Comparison of ENCODE assay signal across 8 mouse cellular contexts in the genomic region with DNA sequence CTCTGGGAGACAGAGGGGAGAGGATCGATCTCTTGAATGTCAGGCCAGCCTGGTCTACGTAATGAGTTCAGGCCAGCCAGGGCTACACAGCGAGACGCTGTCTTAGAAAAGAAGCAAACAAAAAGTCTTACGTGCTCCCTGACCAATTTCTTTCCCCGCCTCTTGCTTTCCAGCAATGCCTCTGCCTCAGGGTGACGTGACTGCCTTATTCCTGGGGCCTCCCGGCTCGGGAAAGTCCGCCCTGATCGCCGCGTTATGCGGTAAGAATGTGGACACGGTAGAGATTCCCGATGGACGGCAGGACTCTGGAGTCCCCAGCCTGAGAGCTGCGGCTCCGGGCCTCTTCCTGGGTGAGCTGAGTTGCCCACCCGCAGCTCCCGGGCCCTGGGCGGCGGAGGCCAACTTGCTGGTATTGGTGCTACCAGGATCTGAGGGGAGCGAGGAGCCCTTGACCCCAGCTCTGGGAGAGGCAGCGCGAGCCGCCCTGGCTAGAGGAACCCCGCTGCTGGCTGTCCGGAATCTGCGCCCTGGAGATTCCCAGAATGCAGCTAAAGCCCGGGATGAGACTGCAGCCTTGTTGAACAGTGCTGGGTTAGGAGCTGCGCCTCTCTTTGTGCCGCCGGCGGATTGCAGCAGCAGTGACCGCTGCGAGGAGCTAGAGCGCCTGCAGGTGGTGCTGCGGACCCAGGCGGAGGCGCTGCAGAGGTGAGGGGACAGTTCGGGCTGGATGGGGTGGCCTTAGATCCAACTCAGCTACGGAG. TPM values are rescaled to one million over a fixed set of nuclear protein-coding genes. Genes with fewer than 3 reads are reported as not detected.
DNase-seq lines count a peak whose midpoint lies in the region; ATAC-seq and TF ChIP-seq lines count a peak whose summit lies in the region.

No protein-coding gene starts in this region.

- under 1% methylated on average over 43 of the region's 43 CpGs for WGBS in forebrain, embryonic 14.5 days

- TF ChIP-seq POLR2A in MEL (IDR thresholded peaks at IDR 0.05; ENCODE audit: control insufficient read depth in 1 of 2, insufficient read depth in 1 of 2, low read depth in 1 of 2, low read length in 2 of 2, poor library complexity in 1 of 2): no peak

- peak; percentile 60 to 87 (median 85) for TF ChIP-seq CTCF in MEL (IDR thresholded peaks at IDR 0.05 in 2 of 3, conservative IDR thresholded peaks at IDR 0.05 in 1 of 3; ENCODE audit: control insufficient read depth in 1 of 3, insufficient read depth in 1 of 3, low read depth in 2 of 3, low read length in 3 of 3, poor library complexity in 1 of 3, severe bottlenecking in 1 of 3)

- peak; percentile 65 for ATAC-seq in forebrain, embryonic 14.5 days

- peak; percentile 72 for DNase-seq in MEL (ENCODE audit: low read depth, low spot score)
- peak; percentile 79 for DNase-seq in cerebellum, adult 11-12 months
- peak; percentile 84 for DNase-seq in forebrain, embryonic 14.5 days (ENCODE audit: low spot score)
- peak; percentile 39 for DNase-seq in heart, postnatal 25 days (ENCODE audit: low spot score)
- peak; percentile 60 to 63 for DNase-seq in layer of hippocampus, adult 8-10 months (ENCODE audit: low spot score in 2 of 2)
- DNase-seq in lung, postnatal 10 days: peak; percentile 85
- peak; percentile 76 for DNase-seq in ovary, postnatal 36 days (ENCODE audit: low spot score)
- peak; percentile 77 for DNase-seq in thymus, postnatal 25 days

- H3K4me1 ChIP-seq in MEL (ENCODE audit: control insufficient read depth in 1 of 2, insufficient read depth in 2 of 2, low read length in 2 of 2): peaks cover 2 to 26% of the 10 kb centered on the region in 2 experiments
- H3K4me1 ChIP-seq in forebrain, embryonic 14.5 days (ENCODE audit: control insufficient read depth, insufficient read depth, low read length): peaks cover 18% of the 10 kb centered on the region

- TF ChIP-seq EP300 in MEL (IDR thresholded peaks at IDR 0.05; ENCODE audit: low read depth in 1 of 2, low read length in 2 of 2): no peak

- intact Hi-C loops in heart, postnatal 25 days (cut with DNase I): loop anchor here (2.0 to 5.0 kb wide), 2 partner anchors 25 to 131 kb away; a partner anchor contains a TSS

- no peaks in the 10 kb centered on the region for H3K9me3 ChIP-seq in MEL (replicated peaks; ENCODE audit: insufficient read depth, low read length)
- H3K9me3 ChIP-seq in forebrain, embryonic 14.5 days (replicated peaks; ENCODE audit: control insufficient read depth, low read length): no peaks in the 10 kb centered on the region

- peaks cover 0 to 2% of the 10 kb centered on the region in 2 experiments; a peak in 1 of 4 replicates for H3K27me3 ChIP-seq in MEL (ENCODE audit: control insufficient read depth in 1 of 2, insufficient read depth in 2 of 2, low read length in 2 of 2)
- H3K27me3 ChIP-seq in forebrain, embryonic 14.5 days (replicated peaks; ENCODE audit: control insufficient read depth, insufficient read depth, low read length): no peaks in the 10 kb centered on the region

- peak; percentile 59 for TF ChIP-seq RAD21 in MEL (IDR thresholded peaks at IDR 0.05; ENCODE audit: low read depth, low read length)

- H3K79me2 ChIP-seq in MEL (ENCODE audit: control insufficient read depth, insufficient read depth, low read length, poor library complexity): peaks cover 4% of the 10 kb centered on the region; the same call in 1 of the 2 replicates

- peak overlapping the region; percentile 71 for H3K27ac ChIP-seq in MEL (ENCODE audit: control insufficient read depth, low read depth, low read length)
- peak overlapping the region; percentile 90 for H3K27ac ChIP-seq in forebrain, embryonic 14.5 days (ENCODE audit: low read depth, low read length)

- H3K4me3 ChIP-seq in MEL (ENCODE audit: control insufficient read depth in 1 of 2, insufficient read depth in 1 of 2, low read depth in 2 of 2, low read length in 2 of 2): peak overlapping the region; percentile 78 to 86
- H3K4me3 ChIP-seq in forebrain, embryonic 14.5 days (ENCODE audit: low read depth, low read length): peak overlapping the region; percentile 75

- H3K4me2 ChIP-seq in forebrain, embryonic 14.5 days (ENCODE audit: low read length): peak overlapping the region; percentile 92

- H3K36me3 ChIP-seq in MEL (ENCODE audit: control insufficient read depth in 1 of 2, insufficient read depth in 2 of 2, low read length in 2 of 2): peaks cover 0 to 14% of the 10 kb centered on the region in 2 experiments; a peak in 2 of 4 replicates
- H3K36me3 ChIP-seq in forebrain, embryonic 14.5 days (ENCODE audit: control insufficient read depth, insufficient read depth, low read length): peaks cover 36% of the 10 kb centered on the region

- peak overlapping the region; percentile 73 for H3K9ac ChIP-seq in MEL (ENCODE audit: control insufficient read depth, low read depth, low read length, poor library complexity, severe bottlenecking)
- H3K9ac ChIP-seq in forebrain, embryonic 14.5 days (ENCODE audit: low read length): peak overlapping the region; percentile 96

TF ChIP-seq in MEL, 35 proteins besides CTCF, POLR2A, EP300 and RAD21:
- TF ChIP-seq TAL1 (IDR thresholded peaks at IDR 0.05; ENCODE audit: low read length) (no peak), KAT2A (conservative IDR thresholded peaks at IDR 0.05; ENCODE audit: low read depth, low read length) (no peak), BHLHE40 (IDR thresholded peaks at IDR 0.05; ENCODE audit: borderline replicate concordance, low read depth, low read length) (no peak), HCFC1 (IDR thresholded peaks at IDR 0.05; ENCODE audit: low read depth, low read length) (peak; percentile 42), SMC3 (IDR thresholded peaks at IDR 0.05; ENCODE audit: low read depth, low read length) (peak; percentile 65), UBTF (IDR thresholded peaks at IDR 0.05; ENCODE audit: borderline replicate concordance, insufficient read depth, low read depth, low read length) (no peak), MAX (IDR thresholded peaks at IDR 0.05; ENCODE audit: low read length) (no peak), MYC (IDR thresholded peaks at IDR 0.05; ENCODE audit: low read depth, low read length) (no peak), RCOR1 (IDR thresholded peaks at IDR 0.05; ENCODE audit: low read depth, low read length) (no peak), ZC3H11A (IDR thresholded peaks at IDR 0.05; ENCODE audit: low read depth, low read length) (peak; percentile 43; the same call in 1 of the 2 replicates), MAFK (IDR thresholded peaks at IDR 0.05; ENCODE audit: borderline replicate concordance, low read depth, low read length) (no peak), NRF1 (IDR thresholded peaks at IDR 0.05; ENCODE audit: insufficient read depth, low read depth, low read length, poor library complexity, severe bottlenecking) (0 out of 2 replicates have a peak, but pooled peaks have one; percentile 15), MYB (IDR thresholded peaks at IDR 0.05; ENCODE audit: low read depth, low read length) (no peak), ELF1 (IDR thresholded peaks at IDR 0.05; ENCODE audit: low read depth, low read length) (no peak)

RNA-seq across cellular contexts. Expression of a gene that starts 0.9 kb away (rescaled TPM):
- 3.6 and 4.7 TPM in 2 replicates for total RNA-seq in MEL (2012; rRNA removed)
- polyA plus RNA-seq in MEL (2012; ENCODE audit: insufficient read depth in 1 of 2, insufficient read length in 2 of 2, low read depth in 1 of 2, low replicate concordance in 2 of 2, missing spikeins in 1 of 2): 1 to 10 TPM in 1 of 2 experiments, not detected in 1; 5.8 TPM
- polyA plus RNA-seq in forebrain, embryonic 14.5 days (2014; fragmentation: Nextera tagmentation; extraction: Ambion mirVana): 19.5 and 25.1 TPM in 2 replicates
- total RNA-seq in heart, postnatal 25 days (2021): 10 to 100 TPM; 15.7 to 18.2 TPM
- 10 to 100 TPM; 53.6 to 65.2 (median 60.0) TPM for total RNA-seq in layer of hippocampus, adult 8-10 months (2022)

RNA-seq across cellular contexts. Expression of a gene that starts 14.5 kb away (rescaled TPM):
- total RNA-seq in MEL (2012; rRNA removed): not detected in 2 replicates
- polyA plus RNA-seq in MEL (2012; ENCODE audit: insufficient read depth in 1 of 2, insufficient read length in 2 of 2, low read depth in 1 of 2, low replicate concordance in 2 of 2, missing spikeins in 1 of 2): not detected
- polyA plus RNA-seq in forebrain, embryonic 14.5 days (2014; fragmentation: Nextera tagmentation; extraction: Ambion mirVana): 0.28 TPM in 1 of 2 replicates, not detected in the other
- not detected for total RNA-seq in heart, postnatal 25 days (2021)
- under 1 TPM in 1 of 4 experiments, not detected in 3; 0.41 TPM for total RNA-seq in layer of hippocampus, adult 8-10 months (2022)

RNA-seq across cellular contexts. Expression of a gene that starts 14.7 kb away (rescaled TPM):
- 84.4 and 97.4 TPM in 2 replicates for total RNA-seq in MEL (2012; rRNA removed)
- 100 to 1,000 TPM; 101 to 574 TPM for polyA plus RNA-seq in MEL (2012; ENCODE audit: insufficient read depth in 1 of 2, insufficient read length in 2 of 2, low read depth in 1 of 2, low replicate concordance in 2 of 2, missing spikeins in 1 of 2)
- polyA plus RNA-seq in forebrain, embryonic 14.5 days (2014; fragmentation: Nextera tagmentation; extraction: Ambion mirVana): 65.1 and 66.6 TPM in 2 replicates
- 10 to 100 TPM; 27.8 to 27.9 TPM for total RNA-seq in heart, postnatal 25 days (2021)
- total RNA-seq in layer of hippocampus, adult 8-10 months (2022): 10 to 100 TPM; 32.9 to 44.7 (median 41.3) TPM

RNA-seq across cellular contexts. Expression of a gene that starts 19.1 kb away (rescaled TPM):
- total RNA-seq in MEL (2012; rRNA removed): not detected in 2 replicates
- under 1 TPM in 1 of 2 experiments, not detected in 1; 0.13 TPM for polyA plus RNA-seq in MEL (2012; ENCODE audit: insufficient read depth in 1 of 2, insufficient read length in 2 of 2, low read depth in 1 of 2, low replicate concordance in 2 of 2, missing spikeins in 1 of 2)
- 0.20 and 0.45 TPM in 2 replicates for polyA plus RNA-seq in forebrain, embryonic 14.5 days (2014; fragmentation: Nextera tagmentation; extraction: Ambion mirVana)
- not detected for total RNA-seq in heart, postnatal 25 days (2021)
- total RNA-seq in layer of hippocampus, adult 8-10 months (2022): not detected

RNA-seq across cellular contexts. Expression of a gene that starts 24.6 kb away (rescaled TPM):
- total RNA-seq in MEL (2012; rRNA removed): 10.3 and 12.4 TPM in 2 replicates
- 10 to 100 TPM in 1 of 2 experiments, not detected in 1; 16.4 TPM for polyA plus RNA-seq in MEL (2012; ENCODE audit: insufficient read depth in 1 of 2, insufficient read length in 2 of 2, low read depth in 1 of 2, low replicate concordance in 2 of 2, missing spikeins in 1 of 2)
- 178 and 205 TPM in 2 replicates for polyA plus RNA-seq in forebrain, embryonic 14.5 days (2014; fragmentation: Nextera tagmentation; extraction: Ambion mirVana)
- total RNA-seq in heart, postnatal 25 days (2021): 10 to 100 TPM; 15.1 to 15.6 TPM
- total RNA-seq in layer of hippocampus, adult 8-10 months (2022): 10 to 100 TPM; 29.7 to 38.9 (median 34.5) TPM

Comparison
In these comparisons a context has a peak if more than half of its experiments do, and no peak if none do; other contexts are left out.
1. Peak in every context shown above with its lines: DNase-seq, ATAC-seq, H3K4me3 ChIP-seq and H3K27ac ChIP-seq.